17 mouse cellular contexts compared by ENCODE assay signal in genomic region chr9:95413911-95414310, GRCm38 (mm10). TPM values are rescaled to one million over a fixed set of nuclear protein-coding genes. Genes with fewer than 3 reads are reported as not detected.
A peak's percentile ranks its signal among the peaks of the same experiment; 100 is the strongest.
DNase-seq lines count a peak whose midpoint lies in the region; ATAC-seq and TF ChIP-seq lines count a peak whose summit lies in the region.
"Had no signal": no experiment of that assay in that cellular context is flagged by ENCODE, and none has a peak within 500 bp of the region (broad histone marks: within the 10 kb centered on the region; RNA-seq: fewer than 3 reads in every experiment).

No protein-coding gene starts in this region.

- no peak for TF ChIP-seq POLR2A in CH12.LX (IDR thresholded peaks at IDR 0.05; ENCODE audit: low read depth, low read length)

- H3K36me3 ChIP-seq in hindbrain, embryonic 11.5 days (ENCODE audit: control insufficient read depth, insufficient read depth, low read length), result no peaks in the 10 kb centered on the region
- no peaks in the 10 kb centered on the region for H3K36me3 ChIP-seq in hindbrain, embryonic 12.5 days
- H3K36me3 ChIP-seq in lung, embryonic 14.5 days (ENCODE audit: insufficient read depth), result no peaks in the 10 kb centered on the region
- no peaks in the 10 kb centered on the region for H3K36me3 ChIP-seq in CH12.LX (replicated peaks in 1 of 2; ENCODE audit: control insufficient read depth in 1 of 2, insufficient read depth in 1 of 2, low read length in 1 of 2)
- H3K36me3 ChIP-seq: heart, embryonic 13.5 days; limb, embryonic 15.5 days; neural tube, embryonic 12.5 days had no signal

- in situ Hi-C loops in CH12.LX (cut with MboI; ENCODE audit: low pct_ligation_motif_present, low pct_unique_long_range_greater_than_20kb, low sequenced_read_pairs), result loop anchor here (25.0 kb wide), 1 partner anchor 677 kb away; no protein-coding TSS in a partner anchor

- no peaks in the 10 kb centered on the region for H3K27me3 ChIP-seq in hindbrain, embryonic 11.5 days (ENCODE audit: control insufficient read depth, insufficient read depth, low read length)
- no peaks in the 10 kb centered on the region for H3K27me3 ChIP-seq in hindbrain, embryonic 12.5 days
- H3K27me3 ChIP-seq in lung, embryonic 14.5 days (ENCODE audit: insufficient read depth, low read length), result peaks cover 3% of the 10 kb centered on the region; the same call in 1 of the 2 replicates
- H3K27me3 ChIP-seq in CH12.LX (replicated peaks), result no peaks in the 10 kb centered on the region
- H3K27me3 ChIP-seq: limb, embryonic 15.5 days; neural tube, embryonic 12.5 days had no signal

- TF ChIP-seq EP300 in CH12.LX (IDR thresholded peaks at IDR 0.05; ENCODE audit: low read length), result no peak

- no peaks in the 10 kb centered on the region for H3K9me3 ChIP-seq in hindbrain, embryonic 11.5 days (ENCODE audit: control insufficient read depth, low read length)
- H3K9me3 ChIP-seq in hindbrain, embryonic 12.5 days (replicated peaks), result no peaks in the 10 kb centered on the region
- no peaks in the 10 kb centered on the region for H3K9me3 ChIP-seq in lung, embryonic 14.5 days (ENCODE audit: low read depth, low read length)
- H3K9me3 ChIP-seq in CH12.LX (replicated peaks; ENCODE audit: low read length), result no peaks in the 10 kb centered on the region
- H3K9me3 ChIP-seq: neural tube, embryonic 12.5 days had no signal

- TF ChIP-seq CTCF in lung, embryonic 14.5 days (IDR thresholded peaks at IDR 0.05; ENCODE audit: low read depth), result peak; percentile 23; the same call in 1 of the 2 replicates
- no peak for TF ChIP-seq CTCF in CH12.LX (conservative IDR thresholded peaks at IDR 0.05 in 1 of 2, IDR thresholded peaks at IDR 0.05 in 1 of 2; ENCODE audit: low read depth in 2 of 2, low read length in 2 of 2)

- dilution Hi-C loops in CH12.LX (cut with MboI; ENCODE audit: extremely low pct_ligation_motif_present, extremely low pct_unique_long_range_greater_than_20kb, low sequenced_read_pairs), result no loop called here

- TF ChIP-seq RAD21 in CH12.LX (IDR thresholded peaks at IDR 0.05; ENCODE audit: low read depth, low read length), result no peak

- no peaks in the 10 kb centered on the region for H3K4me1 ChIP-seq in hindbrain, embryonic 11.5 days (replicated peaks; ENCODE audit: control insufficient read depth, insufficient read depth, low read length)
- no peaks in the 10 kb centered on the region for H3K4me1 ChIP-seq in hindbrain, embryonic 12.5 days
- no peaks in the 10 kb centered on the region for H3K4me1 ChIP-seq in lung, embryonic 14.5 days (ENCODE audit: insufficient read depth)
- no peaks in the 10 kb centered on the region for H3K4me1 ChIP-seq in CH12.LX (ENCODE audit: control insufficient read depth in 1 of 2, insufficient read depth in 2 of 2)
- H3K4me1 ChIP-seq: heart, embryonic 13.5 days; limb, embryonic 15.5 days; neural tube, embryonic 12.5 days had no signal

- DNase-seq in hindbrain, embryonic 11.5 days (ENCODE audit: low spot score), result peak; percentile 15
- no peak for DNase-seq in lung, embryonic 14.5 days
- DNase-seq in lung, postnatal 4 days, result no peak
- peak; percentile 11 for DNase-seq in CH12.LX (ENCODE audit: extremely low read depth)
- DNase-seq in MEL-GATA-1-ER (ENCODE audit: extremely low read depth, low read depth), result peak; percentile 3
- no peak for DNase-seq in cerebellum, adult 9-11 months
- DNase-seq in testis, postnatal 14 days (ENCODE audit: low spot score), result no peak
- DNase-seq: cerebellum, postnatal 25 days; gastrocnemius, postnatal 36 days; kidney, postnatal 14 days; thymus, postnatal 36 days had no signal

- H3K79me2 ChIP-seq in CH12.LX (replicated peaks; ENCODE audit: control insufficient read depth, extremely low read depth, insufficient read depth, poor library complexity, severe bottlenecking), result no peaks in the 10 kb centered on the region

- no peak for ATAC-seq in hindbrain, embryonic 11.5 days (ENCODE audit: low FRiP score)
- ATAC-seq in hindbrain, embryonic 12.5 days (ENCODE audit: low FRiP score), result no peak
- ATAC-seq in lung, embryonic 14.5 days (ENCODE audit: insufficient read depth), result no peak
- ATAC-seq: intestine, embryonic 16.5 days had no signal

- no peak overlapping the region for H3K27ac ChIP-seq in hindbrain, embryonic 11.5 days (ENCODE audit: low read depth, low read length)
- no peak overlapping the region for H3K27ac ChIP-seq in hindbrain, embryonic 12.5 days
- no peak overlapping the region for H3K27ac ChIP-seq in lung, embryonic 14.5 days (ENCODE audit: low read depth)
- H3K27ac ChIP-seq in CH12.LX (ENCODE audit: insufficient read depth, low read depth), result no peak overlapping the region
- H3K27ac ChIP-seq: heart, embryonic 13.5 days; limb, embryonic 15.5 days; neural tube, embryonic 12.5 days had no signal

- H3K4me2 ChIP-seq in hindbrain, embryonic 11.5 days (replicated peaks; ENCODE audit: low read depth, low read length), result no peak overlapping the region
- no peak overlapping the region for H3K4me2 ChIP-seq in hindbrain, embryonic 12.5 days (replicated peaks)
- H3K4me2 ChIP-seq in lung, embryonic 14.5 days, result no peak overlapping the region
- H3K4me2 ChIP-seq in CH12.LX (ENCODE audit: insufficient read depth, low read depth, poor library complexity, severe bottlenecking), result no peak overlapping the region
- H3K4me2 ChIP-seq: heart, embryonic 13.5 days; limb, embryonic 15.5 days; neural tube, embryonic 12.5 days had no signal

- no peak overlapping the region for H3K4me3 ChIP-seq in hindbrain, embryonic 11.5 days (ENCODE audit: low read depth, low read length)
- H3K4me3 ChIP-seq in hindbrain, embryonic 12.5 days, result no peak overlapping the region
- H3K4me3 ChIP-seq in lung, embryonic 14.5 days (ENCODE audit: low read depth, low read length), result no peak overlapping the region
- H3K4me3 ChIP-seq in CH12.LX (replicated peaks in 1 of 3; ENCODE audit: low read depth in 2 of 3, low read length in 2 of 3, poor library complexity in 1 of 3), result no peak overlapping the region
- H3K4me3 ChIP-seq: heart, embryonic 13.5 days; limb, embryonic 15.5 days; neural tube, embryonic 12.5 days had no signal

- no peak overlapping the region for H3K9ac ChIP-seq in hindbrain, embryonic 11.5 days (ENCODE audit: low read depth, low read length)
- no peak overlapping the region for H3K9ac ChIP-seq in hindbrain, embryonic 12.5 days
- no peak overlapping the region for H3K9ac ChIP-seq in lung, embryonic 14.5 days
- no peak overlapping the region for H3K9ac ChIP-seq in CH12.LX (ENCODE audit: insufficient read depth, low read depth)
- H3K9ac ChIP-seq: heart, embryonic 13.5 days; limb, embryonic 15.5 days; neural tube, embryonic 12.5 days had no signal

TF ChIP-seq in CH12.LX, 34 proteins besides CTCF, POLR2A, EP300 and RAD21:
- TF ChIP-seq POLR2AphosphoS2 (IDR thresholded peaks at IDR 0.05; ENCODE audit: low read depth, low read length), result no peak
- no peak for TF ChIP-seq JUND (conservative IDR thresholded peaks at IDR 0.05; ENCODE audit: low read depth, low read length)
- no peak for TF ChIP-seq HCFC1 (IDR thresholded peaks at IDR 0.05; ENCODE audit: low read depth, low read length)
- TF ChIP-seq KAT2A (IDR thresholded peaks at IDR 0.05; ENCODE audit: insufficient replicate concordance, low read length), result no peak
- no peak for TF ChIP-seq MXI1 (IDR thresholded peaks at IDR 0.05; ENCODE audit: low read depth, low read length)
- no peak for TF ChIP-seq MEF2A (IDR thresholded peaks at IDR 0.05; ENCODE audit: borderline replicate concordance, low read depth, low read length)
- TF ChIP-seq SIN3A (IDR thresholded peaks at IDR 0.05; ENCODE audit: low read length), result no peak
- no peak for TF ChIP-seq MAX (IDR thresholded peaks at IDR 0.05; ENCODE audit: low read length)
- no peak for TF ChIP-seq MAZ (IDR thresholded peaks at IDR 0.05; ENCODE audit: low read depth, low read length)

RNA-seq across cellular contexts. Expression of gene Chst2, which starts 7.4 kb away (rescaled TPM):
- 7.5 and 7.8 TPM in 2 replicates for polyA plus RNA-seq in hindbrain, embryonic 11.5 days (2014; fragmentation: Nextera tagmentation; extraction: Ambion mirVana)
- polyA plus RNA-seq in hindbrain, embryonic 12.5 days (2016; fragmentation: Nextera tagmentation; extraction: Ambion mirVana), result 7.5 and 9.1 TPM in 2 replicates
- 14.8 and 16.0 TPM in 2 replicates for polyA plus RNA-seq in lung, embryonic 14.5 days (2014; fragmentation: Nextera tagmentation; extraction: Ambion mirVana)
- total RNA-seq in CH12.LX (2012; rRNA removed), result not detected in 2 replicates
- not detected in 2 replicates for total RNA-seq in CH12.LX (2014; rRNA removed)
- polyA plus RNA-seq in CH12.LX (2012; ENCODE audit: insufficient read length, low read depth), result not detected in 2 replicates
- total RNA-seq: megakaryocyte, adult 5-6 weeks had no signal

Comparison
In these comparisons a context has a peak if more than half of its experiments do, and no peak if none do; other contexts are left out.
1. DNase-seq: peak in hindbrain, embryonic 11.5 days (single experiment), CH12.LX (single experiment) and MEL-GATA-1-ER (single experiment); none in lung, embryonic 14.5 days (single experiment), lung, postnatal 4 days (0 of 2), cerebellum, adult 9-11 months (single experiment) and testis, postnatal 14 days (single experiment).